In the genomic region with DNA sequence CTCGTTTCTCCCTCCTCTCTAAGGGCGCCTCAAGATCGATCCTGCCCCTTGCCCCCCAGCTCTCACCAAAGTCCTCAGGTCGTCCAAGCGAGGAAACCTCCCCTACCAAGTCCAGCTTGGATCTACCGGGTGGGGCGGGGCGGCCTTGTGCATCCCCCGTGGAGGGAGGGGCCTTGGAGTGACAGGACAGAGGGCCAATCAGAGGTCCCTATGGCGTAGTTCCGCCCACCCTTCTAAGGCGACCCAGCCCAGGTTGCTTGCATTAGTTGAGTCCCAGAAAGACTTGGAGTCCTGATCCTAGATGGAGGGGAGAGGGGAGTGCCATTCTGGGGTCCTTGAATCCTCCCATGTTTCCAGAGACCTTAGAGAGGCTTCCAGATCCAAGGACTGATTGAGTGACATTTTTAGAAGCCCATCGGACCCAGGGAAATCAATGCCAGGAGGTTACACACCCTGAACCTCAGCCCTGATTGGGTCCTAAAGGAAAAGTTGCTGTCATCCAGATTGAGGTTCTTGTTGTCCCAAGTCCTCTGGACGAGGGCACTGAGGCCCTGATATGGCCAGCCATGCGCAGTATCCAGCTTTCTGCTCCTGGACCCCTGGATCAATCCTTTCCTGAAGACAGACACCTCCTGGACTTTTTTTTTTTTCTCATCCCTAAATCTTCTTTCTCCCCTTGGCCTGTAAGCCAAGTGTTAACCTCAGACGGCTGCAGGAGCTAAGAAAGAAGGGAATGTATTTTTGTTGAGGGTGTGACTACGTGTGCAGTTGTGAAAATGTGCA, we compare ENCODE assay signal across 9 mouse cellular contexts. TPM values are rescaled to one million over a fixed set of nuclear protein-coding genes. Genes with fewer than 3 reads are reported as not detected.
DNase-seq lines count a peak whose midpoint lies in the region; ATAC-seq and TF ChIP-seq lines count a peak whose summit lies in the region.
"Had no signal": no experiment of that assay in that cellular context is flagged by ENCODE, and none has a peak within 500 bp of the region (broad histone marks: within the 10 kb centered on the region; RNA-seq: fewer than 3 reads in every experiment).

No protein-coding gene starts in this region.

- H3K27me3 ChIP-seq in heart, embryonic 14.5 days (ENCODE audit: control insufficient read depth, insufficient read depth, low read length): no peaks in the 10 kb centered on the region
- no peaks in the 10 kb centered on the region for H3K27me3 ChIP-seq in kidney, postnatal 0 days (ENCODE audit: insufficient read depth, low read length)
- H3K27me3 ChIP-seq in neural tube, embryonic 14.5 days (ENCODE audit: control insufficient read depth, insufficient read depth, low read length): no peaks in the 10 kb centered on the region

- TF ChIP-seq POLR2A in lung, adult 2 months (IDR thresholded peaks at IDR 0.05; ENCODE audit: borderline replicate concordance, extremely low read depth, low read depth, low read length): peak; percentile 85; the same call in 1 of the 2 replicates

- TF ChIP-seq CTCF in kidney, postnatal 0 days (IDR thresholded peaks at IDR 0.05; ENCODE audit: low read depth): no peak
- no peak for TF ChIP-seq CTCF in lung, adult 2 months (IDR thresholded peaks at IDR 0.05; ENCODE audit: insufficient read depth, low read length)

- peaks cover 16% of the 10 kb centered on the region for H3K36me3 ChIP-seq in heart, embryonic 14.5 days (ENCODE audit: control insufficient read depth, insufficient read depth, low read length)
- peaks cover 8% of the 10 kb centered on the region for H3K36me3 ChIP-seq in kidney, postnatal 0 days (ENCODE audit: insufficient read depth, low read length)
- no peaks in the 10 kb centered on the region for H3K36me3 ChIP-seq in neural tube, embryonic 14.5 days (ENCODE audit: control insufficient read depth, insufficient read depth, low read length)

- WGBS in heart, embryonic 14.5 days: 2% methylated on average over 17 of the region's 17 CpGs
- WGBS in kidney, postnatal 0 days: 3% methylated on average over 17 of the region's 17 CpGs
- 3% methylated on average over 17 of the region's 17 CpGs for WGBS in lung, adult 2 months
- WGBS in neural tube, embryonic 14.5 days: 7% methylated on average over 17 of the region's 17 CpGs

- H3K4me3 ChIP-seq in heart, embryonic 14.5 days (ENCODE audit: control insufficient read depth in 1 of 2, insufficient read depth in 1 of 2, low read depth in 1 of 2, low read length in 2 of 2): peak overlapping the region; percentile 59 to 67
- H3K4me3 ChIP-seq in kidney, postnatal 0 days (replicated peaks; ENCODE audit: low read depth, low read length): peak overlapping the region; percentile 56
- H3K4me3 ChIP-seq in lung, adult 2 months (replicated peaks; ENCODE audit: extremely low read depth, low read depth, low read length): peak overlapping the region; percentile 61
- peak overlapping the region; percentile 28 for H3K4me3 ChIP-seq in neural tube, embryonic 14.5 days (ENCODE audit: low read depth, low read length)

- H3K9me3 ChIP-seq in heart, embryonic 14.5 days (ENCODE audit: control insufficient read depth, low read length): no peaks in the 10 kb centered on the region
- no peaks in the 10 kb centered on the region for H3K9me3 ChIP-seq in kidney, postnatal 0 days (replicated peaks; ENCODE audit: low read length)
- H3K9me3 ChIP-seq in neural tube, embryonic 14.5 days (ENCODE audit: control insufficient read depth, low read length): no peaks in the 10 kb centered on the region

- H3K27ac ChIP-seq in heart, embryonic 14.5 days (replicated peaks in 1 of 2; ENCODE audit: control insufficient read depth in 1 of 2, insufficient read depth in 1 of 2, low read depth in 2 of 2, low read length in 2 of 2): peak overlapping the region; percentile 73 to 97
- H3K27ac ChIP-seq in kidney, postnatal 0 days: peak overlapping the region; percentile 97
- peak overlapping the region; percentile 39; the same call in 1 of the 2 replicates for H3K27ac ChIP-seq in neural tube, embryonic 14.5 days (ENCODE audit: low read depth, low read length)

- DNase-seq in CD4-positive helper T cell, adult 2 months (ENCODE audit: low read depth, low spot score): peak; percentile 91
- DNase-seq in adrenal gland, adult 2 months: peak; percentile 99
- peak; percentile 97 for DNase-seq in kidney, postnatal 0 days (ENCODE audit: low spot score)
- DNase-seq in lung, adult 2 months: peak; percentile 100
- DNase-seq in thymus, postnatal 25 days: peak; percentile 97

- H3K4me2 ChIP-seq in heart, embryonic 14.5 days (ENCODE audit: low read length): peak overlapping the region; percentile 90
- peak overlapping the region; percentile 78 for H3K4me2 ChIP-seq in kidney, postnatal 0 days (ENCODE audit: low read length)
- peak overlapping the region; percentile 42 for H3K4me2 ChIP-seq in neural tube, embryonic 14.5 days (ENCODE audit: low read depth, low read length)

- peak; percentile 73 for ATAC-seq in erythroblast, adult 5-6 weeks (replicated peaks; ENCODE audit: low FRiP score, poor library complexity, severe bottlenecking)
- peak; percentile 90 for ATAC-seq in heart, embryonic 14.5 days (ENCODE audit: insufficient number of reproducible peaks, insufficient read depth, low FRiP score, low read depth)
- peak; percentile 85 for ATAC-seq in kidney, postnatal 0 days (replicated peaks; ENCODE audit: low FRiP score, low read depth)
- peak; percentile 53; the same call in 1 of the 2 replicates for ATAC-seq in neural tube, embryonic 14.5 days (ENCODE audit: low read depth)

- H3K4me1 ChIP-seq in heart, embryonic 14.5 days (ENCODE audit: control insufficient read depth in 2 of 2, insufficient read depth in 2 of 2, low read length in 2 of 2): peaks cover 20 to 30% of the 10 kb centered on the region in 2 experiments
- H3K4me1 ChIP-seq in kidney, postnatal 0 days (replicated peaks; ENCODE audit: insufficient read depth, low read length): peaks cover 28% of the 10 kb centered on the region
- peaks cover 6% of the 10 kb centered on the region for H3K4me1 ChIP-seq in lung, adult 2 months (ENCODE audit: control insufficient read depth, insufficient read depth, low read length)
- peaks cover 8% of the 10 kb centered on the region; the same call in 1 of the 2 replicates for H3K4me1 ChIP-seq in neural tube, embryonic 14.5 days (ENCODE audit: control insufficient read depth, insufficient read depth, low read length)

- H3K9ac ChIP-seq in heart, embryonic 14.5 days (ENCODE audit: low read length): peak overlapping the region; percentile 89
- H3K9ac ChIP-seq in kidney, postnatal 0 days (ENCODE audit: low read depth, low read length): peak overlapping the region; percentile 71
- H3K9ac ChIP-seq in neural tube, embryonic 14.5 days (replicated peaks; ENCODE audit: low read depth, low read length): peak overlapping the region; percentile 28

RNA-seq across cellular contexts. Expression of a gene that starts 2.1 kb away (rescaled TPM):
- total RNA-seq in adrenal gland, adult 2 months (2021): 100 to 1,000 TPM in 1 of 2 experiments, 10 to 100 TPM in 1; 65.9 to 101 TPM
- 43.9 and 51.8 TPM in 2 replicates for polyA plus RNA-seq in adrenal gland, adult 2 months (2012; rRNA removed)
- 3.1 and 4.0 TPM in 2 replicates for total RNA-seq in erythroblast, adult 5-6 weeks (2015; ENCODE audit: low replicate concordance)
- 5.4 and 5.9 TPM in 2 replicates for total RNA-seq in erythroblast, adult 5-6 weeks (2017; ENCODE audit: low replicate concordance)
- 66.4 and 70.9 TPM in 2 replicates for polyA plus RNA-seq in heart, embryonic 14.5 days (2014; fragmentation: Nextera tagmentation; extraction: Ambion mirVana)
- 69.6 and 75.2 TPM in 2 replicates for polyA plus RNA-seq in kidney, postnatal 0 days (2015; fragmentation: Nextera tagmentation; extraction: Ambion mirVana)
- polyA plus RNA-seq in lung, adult 2 months (2012; rRNA removed): 39.4 and 39.6 TPM in 2 replicates
- 6.9 and 13.2 TPM in 2 replicates for polyA plus RNA-seq in neural tube, embryonic 14.5 days (2014; fragmentation: Nextera tagmentation; extraction: Ambion mirVana)

RNA-seq across cellular contexts. Expression of a gene that starts 9.5 kb away (rescaled TPM):
- total RNA-seq in adrenal gland, adult 2 months (2021): not detected
- not detected in 2 replicates for polyA plus RNA-seq in adrenal gland, adult 2 months (2012; rRNA removed)
- total RNA-seq in erythroblast, adult 5-6 weeks (2015; ENCODE audit: low replicate concordance): not detected in 2 replicates
- total RNA-seq in erythroblast, adult 5-6 weeks (2017; ENCODE audit: low replicate concordance): not detected in 2 replicates
- polyA plus RNA-seq in heart, embryonic 14.5 days (2014; fragmentation: Nextera tagmentation; extraction: Ambion mirVana): not detected in 2 replicates
- polyA plus RNA-seq in kidney, postnatal 0 days (2015; fragmentation: Nextera tagmentation; extraction: Ambion mirVana): not detected in 2 replicates
- polyA plus RNA-seq in lung, adult 2 months (2012; rRNA removed): not detected in 2 replicates
- not detected in 2 replicates for polyA plus RNA-seq in neural tube, embryonic 14.5 days (2014; fragmentation: Nextera tagmentation; extraction: Ambion mirVana)
- total RNA-seq: left cerebral cortex, adult 8-10 months had no signal

RNA-seq across cellular contexts. Expression of a gene that starts 12.5 kb away (rescaled TPM):
- 1 to 10 TPM; 3.1 to 3.5 TPM for total RNA-seq in adrenal gland, adult 2 months (2021)
- polyA plus RNA-seq in adrenal gland, adult 2 months (2012; rRNA removed): 2.7 and 3.0 TPM in 2 replicates
- total RNA-seq in erythroblast, adult 5-6 weeks (2015; ENCODE audit: low replicate concordance): 34.4 and 53.7 TPM in 2 replicates
- 66.2 and 103 TPM in 2 replicates for total RNA-seq in erythroblast, adult 5-6 weeks (2017; ENCODE audit: low replicate concordance)
- 42.8 and 44.6 TPM in 2 replicates for polyA plus RNA-seq in heart, embryonic 14.5 days (2014; fragmentation: Nextera tagmentation; extraction: Ambion mirVana)
- 54.3 and 67.3 TPM in 2 replicates for polyA plus RNA-seq in kidney, postnatal 0 days (2015; fragmentation: Nextera tagmentation; extraction: Ambion mirVana)
- polyA plus RNA-seq in lung, adult 2 months (2012; rRNA removed): 2.6 and 3.2 TPM in 2 replicates
- polyA plus RNA-seq in neural tube, embryonic 14.5 days (2014; fragmentation: Nextera tagmentation; extraction: Ambion mirVana): 5.7 and 9.4 TPM in 2 replicates

RNA-seq across cellular contexts. Expression of a gene that starts 14.0 kb away (rescaled TPM):
- total RNA-seq in adrenal gland, adult 2 months (2021): 10 to 100 TPM; 22.7 to 29.4 TPM
- polyA plus RNA-seq in adrenal gland, adult 2 months (2012; rRNA removed): 39.7 and 50.2 TPM in 2 replicates
- 2.5 and 5.0 TPM in 2 replicates for total RNA-seq in erythroblast, adult 5-6 weeks (2015; ENCODE audit: low replicate concordance)
- total RNA-seq in erythroblast, adult 5-6 weeks (2017; ENCODE audit: low replicate concordance): 1.3 and 2.8 TPM in 2 replicates
- 9.2 and 9.3 TPM in 2 replicates for polyA plus RNA-seq in heart, embryonic 14.5 days (2014; fragmentation: Nextera tagmentation; extraction: Ambion mirVana)
- polyA plus RNA-seq in kidney, postnatal 0 days (2015; fragmentation: Nextera tagmentation; extraction: Ambion mirVana): 6.9 and 7.7 TPM in 2 replicates
- polyA plus RNA-seq in lung, adult 2 months (2012; rRNA removed): 17.1 and 18.1 TPM in 2 replicates
- 0.92 and 1.7 TPM in 2 replicates for polyA plus RNA-seq in neural tube, embryonic 14.5 days (2014; fragmentation: Nextera tagmentation; extraction: Ambion mirVana)

RNA-seq across cellular contexts. Expression of a gene that starts 34.0 kb away (rescaled TPM):
- 10 to 100 TPM; 27.0 to 32.4 TPM for total RNA-seq in adrenal gland, adult 2 months (2021)
- polyA plus RNA-seq in adrenal gland, adult 2 months (2012; rRNA removed): 44.6 and 46.9 TPM in 2 replicates
- total RNA-seq in erythroblast, adult 5-6 weeks (2015; ENCODE audit: low replicate concordance): 2.7 TPM in 2 replicates
- total RNA-seq in erythroblast, adult 5-6 weeks (2017; ENCODE audit: low replicate concordance): 4.9 and 5.3 TPM in 2 replicates
- 23.6 and 25.9 TPM in 2 replicates for polyA plus RNA-seq in heart, embryonic 14.5 days (2014; fragmentation: Nextera tagmentation; extraction: Ambion mirVana)
- polyA plus RNA-seq in kidney, postnatal 0 days (2015; fragmentation: Nextera tagmentation; extraction: Ambion mirVana): 11.7 TPM in 2 replicates
- polyA plus RNA-seq in lung, adult 2 months (2012; rRNA removed): 28.2 and 29.4 TPM in 2 replicates
- polyA plus RNA-seq in neural tube, embryonic 14.5 days (2014; fragmentation: Nextera tagmentation; extraction: Ambion mirVana): 20.4 and 23.5 TPM in 2 replicates

Comparison
In these comparisons a context has a peak if more than half of its experiments do, and no peak if none do; other contexts are left out.
1. Peak in every context shown above with its lines: DNase-seq, ATAC-seq, H3K4me3 ChIP-seq and H3K27ac ChIP-seq.
2. H3K27ac ChIP-seq: peak in every context shown above with its lines; median percentile 97 in kidney, postnatal 0 days; 85 in heart, embryonic 14.5 days; 39 in neural tube, embryonic 14.5 days.
3. H3K9ac ChIP-seq: peak in every context shown above with its lines; median percentile 89 in heart, embryonic 14.5 days; 71 in kidney, postnatal 0 days; 28 in neural tube, embryonic 14.5 days.